Mouse (Mus musculus): ENCODE measurements around the gene Duox2. TPM values are rescaled to one million over a fixed set of nuclear protein-coding genes. Genes with fewer than 3 reads are reported as not detected.
A peak's percentile ranks its signal among the peaks of the same experiment; 100 is the strongest.

The Duox2 gene
- total and polyA plus RNA-seq, 2 experiments from 2014 or later: 0.23 to 3.7 TPM

- H3K4me2 ChIP-seq (ENCODE audit: low read depth, low read length): peak overlapping the region; percentile 45
- H3K4me3 ChIP-seq (ENCODE audit: low read depth, low read length): peak overlapping the region; percentile 38; the same call in 1 of the 2 replicates
- no peak overlapping the region for H3K27ac ChIP-seq (ENCODE audit: low read depth)
- 2% methylated on average over 35 of the region's 35 CpGs for WGBS
- H3K27me3 ChIP-seq (ENCODE audit: control insufficient read depth, insufficient read depth, low read length): peaks cover 81% of the 10 kb centered on the region
- peaks cover 23% of the 10 kb centered on the region for H3K4me1 ChIP-seq (ENCODE audit: control insufficient read depth, insufficient read depth)
- no peak for ATAC-seq (ENCODE audit: insufficient read depth, low read depth)
- TF ChIP-seq CTCF (IDR thresholded peaks at IDR 0.05; ENCODE audit: low read depth) (no peak), EP300 (IDR thresholded peaks at IDR 0.05; ENCODE audit: low read depth) (no peak)
- no peaks in the 10 kb centered on the region for H3K9me3 ChIP-seq (replicated peaks; ENCODE audit: control insufficient read depth, low read length)
- no peaks in the 10 kb centered on the region for H3K36me3 ChIP-seq (replicated peaks; ENCODE audit: control insufficient read depth, insufficient read depth, low read length)
- no peak overlapping the region for H3K9ac ChIP-seq (replicated peaks; ENCODE audit: low read depth, low read length)
- no peak for DNase-seq (ENCODE audit: low spot score)
These were observed 766 bp downstream of the Duox2 start for GRCm38 (mm10) chr2:122297271-122298095.

GRCm38 (mm10) chr2:122294916-122295315 is 3.3 kb downstream of the Duox2 start:
- DNase-seq (ENCODE audit: low spot score): no peak
- no peak overlapping the region for H3K4me2 ChIP-seq (ENCODE audit: low read depth, low read length)
- ATAC-seq (ENCODE audit: insufficient read depth, low read depth): no peak
- H3K27me3 ChIP-seq (ENCODE audit: control insufficient read depth, insufficient read depth, low read length): peaks cover 61% of the 10 kb centered on the region
- H3K36me3 ChIP-seq (replicated peaks; ENCODE audit: control insufficient read depth, insufficient read depth, low read length): no peaks in the 10 kb centered on the region
- WGBS: 7% methylated on average over 7 of the region's 7 CpGs
- H3K9ac ChIP-seq (replicated peaks; ENCODE audit: low read depth, low read length): no peak overlapping the region
- H3K9me3 ChIP-seq (replicated peaks; ENCODE audit: control insufficient read depth, low read length): no peaks in the 10 kb centered on the region
- H3K4me1 ChIP-seq (ENCODE audit: control insufficient read depth, insufficient read depth): peaks cover 8% of the 10 kb centered on the region
- H3K4me3 ChIP-seq (ENCODE audit: low read depth, low read length): no peak overlapping the region
- H3K27ac ChIP-seq (ENCODE audit: low read depth): no peak overlapping the region
- no peak for TF ChIP-seq EP300 (IDR thresholded peaks at IDR 0.05; ENCODE audit: low read depth)
- no peak for TF ChIP-seq CTCF (IDR thresholded peaks at IDR 0.05; ENCODE audit: low read depth)

- H3K27ac ChIP-seq (ENCODE audit: low read depth): no peak overlapping the region
- H3K4me1 ChIP-seq (ENCODE audit: control insufficient read depth, insufficient read depth): no peaks in the 10 kb centered on the region; the same call in 1 of the 2 replicates
- H3K9me3 ChIP-seq (replicated peaks; ENCODE audit: control insufficient read depth, low read length): no peaks in the 10 kb centered on the region
- no peak overlapping the region for H3K9ac ChIP-seq (replicated peaks; ENCODE audit: low read depth, low read length)
- no peak overlapping the region for H3K4me3 ChIP-seq (ENCODE audit: low read depth, low read length)
- peak; percentile 58 for DNase-seq (ENCODE audit: low spot score)
- H3K27me3 ChIP-seq (ENCODE audit: control insufficient read depth, insufficient read depth, low read length): 0 out of 2 replicates have a peak, but pooled peaks cover 5% of the 10 kb centered on the region
- TF ChIP-seq EP300 (IDR thresholded peaks at IDR 0.05; ENCODE audit: low read depth) (no peak), CTCF (IDR thresholded peaks at IDR 0.05; ENCODE audit: low read depth) (no peak)
- WGBS: 43% methylated on average over 7 of the region's 7 CpGs
- peak; percentile 67 for ATAC-seq (ENCODE audit: insufficient read depth, low read depth)
- no peak overlapping the region for H3K4me2 ChIP-seq (ENCODE audit: low read depth, low read length)
- H3K36me3 ChIP-seq (replicated peaks; ENCODE audit: control insufficient read depth, insufficient read depth, low read length): no peaks in the 10 kb centered on the region
These were observed 12.1 kb downstream of the Duox2 start for GRCm38 (mm10) chr2:122286137-122286536.

DNA sequence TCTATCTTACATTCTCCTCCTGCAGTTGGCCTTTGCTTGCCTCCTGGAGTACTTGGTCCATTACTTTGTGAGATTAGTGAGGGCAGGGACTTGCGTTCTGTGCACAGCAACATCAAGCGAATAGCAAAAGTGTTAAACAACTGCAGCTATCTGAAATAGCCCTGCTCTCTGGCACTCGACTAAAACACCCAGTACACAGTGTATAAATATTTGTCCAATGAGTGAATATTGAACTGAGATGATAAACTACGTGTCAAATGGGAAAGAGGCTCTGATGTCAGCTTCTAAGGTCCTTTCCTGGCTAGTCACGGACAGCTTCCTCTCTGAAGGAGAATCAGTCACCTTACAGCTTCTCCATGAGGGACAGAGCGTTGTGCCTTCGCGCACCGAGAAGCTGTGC is 14.2 kb downstream of the Duox2 start:
- no peak overlapping the region for H3K4me3 ChIP-seq (ENCODE audit: low read depth, low read length)
- H3K27ac ChIP-seq (ENCODE audit: low read depth): no peak overlapping the region
- H3K36me3 ChIP-seq (replicated peaks; ENCODE audit: control insufficient read depth, insufficient read depth, low read length): no peaks in the 10 kb centered on the region
- H3K4me2 ChIP-seq (ENCODE audit: low read depth, low read length): no peak overlapping the region
- H3K4me1 ChIP-seq (ENCODE audit: control insufficient read depth, insufficient read depth): no peaks in the 10 kb centered on the region; the same call in 1 of the 2 replicates
- no peaks in the 10 kb centered on the region for H3K27me3 ChIP-seq (ENCODE audit: control insufficient read depth, insufficient read depth, low read length)
- no peaks in the 10 kb centered on the region for H3K9me3 ChIP-seq (replicated peaks; ENCODE audit: control insufficient read depth, low read length)
- WGBS: 70% methylated on average over 9 of the region's 9 CpGs
- DNase-seq (ENCODE audit: low spot score) (no peak), ATAC-seq (ENCODE audit: insufficient read depth, low read depth) (no peak)
- TF ChIP-seq CTCF (IDR thresholded peaks at IDR 0.05; ENCODE audit: low read depth) (no peak), EP300 (IDR thresholded peaks at IDR 0.05; ENCODE audit: low read depth) (no peak)
- no peak overlapping the region for H3K9ac ChIP-seq (replicated peaks; ENCODE audit: low read depth, low read length)

- H3K9me3 ChIP-seq (replicated peaks; ENCODE audit: control insufficient read depth, low read length): no peaks in the 10 kb centered on the region
- H3K9ac ChIP-seq (replicated peaks; ENCODE audit: low read depth, low read length): no peak overlapping the region
- H3K4me1 ChIP-seq (ENCODE audit: control insufficient read depth, insufficient read depth): no peaks in the 10 kb centered on the region
- no peak overlapping the region for H3K27ac ChIP-seq (ENCODE audit: low read depth)
- H3K4me2 ChIP-seq (ENCODE audit: low read depth, low read length): no peak overlapping the region
- no peak for TF ChIP-seq CTCF (IDR thresholded peaks at IDR 0.05; ENCODE audit: low read depth)
- no peak for TF ChIP-seq EP300 (IDR thresholded peaks at IDR 0.05; ENCODE audit: low read depth)
- ATAC-seq (ENCODE audit: insufficient read depth, low read depth) (no peak), DNase-seq (ENCODE audit: low spot score) (no peak)
- 71% methylated on average over 3 of the region's 3 CpGs for WGBS
- H3K27me3 ChIP-seq (ENCODE audit: control insufficient read depth, insufficient read depth, low read length): no peaks in the 10 kb centered on the region
- no peaks in the 10 kb centered on the region for H3K36me3 ChIP-seq (replicated peaks; ENCODE audit: control insufficient read depth, insufficient read depth, low read length)
- no peak overlapping the region for H3K4me3 ChIP-seq (ENCODE audit: low read depth, low read length)
These were observed 19.5 kb downstream of the Duox2 start for GRCm38 (mm10) chr2:122278769-122279168.
